Mouse (Mus musculus): ENCODE measurements at regions not wholly inside any gene's neighbourhood (a gene's known extent, or its start where the extent isn't known, plus 50 kb on each side); places are given as distances from the start of the nearest gene placed in this dataset.

DNA sequence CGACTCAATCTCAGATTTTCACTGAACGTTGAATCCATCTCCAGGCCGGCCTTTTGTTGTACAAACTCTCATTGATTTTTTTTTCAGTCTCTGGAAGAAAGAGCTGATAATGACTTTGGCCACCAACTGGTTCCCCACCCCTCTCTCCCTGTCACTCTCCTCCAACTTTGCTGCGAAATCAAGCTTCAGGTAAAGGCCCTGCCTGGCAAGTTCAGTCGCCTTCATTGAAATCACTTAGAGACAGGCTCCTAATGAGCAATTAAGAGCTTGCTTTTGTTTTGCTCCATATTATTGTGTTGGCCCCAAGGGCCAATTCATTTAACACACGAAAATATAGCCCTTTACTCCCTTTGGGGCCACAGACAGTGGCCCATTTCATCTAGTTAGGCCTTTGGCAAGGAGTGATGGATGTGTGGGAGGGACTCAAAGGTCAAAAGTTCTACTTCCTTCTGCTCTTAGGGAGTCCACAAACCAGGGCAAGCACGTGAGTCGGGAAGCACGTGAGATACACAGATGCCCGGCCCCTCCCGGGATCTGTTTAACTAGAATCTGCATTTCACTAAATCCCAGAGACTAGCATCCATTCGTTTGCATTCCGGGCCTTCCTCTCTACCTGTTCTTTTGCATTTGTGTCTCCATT lies 120.0 kb downstream of the Dact1 start:
- no peak for DNase-seq (ENCODE audit: low spot score)

DNA sequence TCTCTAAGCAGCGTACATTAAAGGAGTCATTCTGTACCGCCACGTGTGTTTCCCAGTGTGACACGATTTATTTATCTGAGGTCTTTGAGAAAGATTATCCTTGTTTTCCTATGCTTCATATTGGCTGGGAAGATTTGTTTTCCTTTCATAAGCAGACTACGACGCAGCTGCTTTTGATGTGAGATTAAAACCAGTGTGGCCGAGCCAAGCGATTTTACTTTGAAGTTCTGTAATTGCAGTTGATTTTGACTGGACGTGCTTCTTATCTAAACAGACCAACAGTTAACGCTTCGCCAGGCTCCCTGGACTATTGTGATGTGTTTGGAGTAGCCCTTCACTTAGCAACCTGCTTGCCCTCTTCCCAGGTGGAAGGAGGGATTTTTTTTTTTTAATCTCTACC lies 120.6 kb downstream of the Dact1 start:
- DNase-seq (ENCODE audit: low spot score) = no peak

DNA sequence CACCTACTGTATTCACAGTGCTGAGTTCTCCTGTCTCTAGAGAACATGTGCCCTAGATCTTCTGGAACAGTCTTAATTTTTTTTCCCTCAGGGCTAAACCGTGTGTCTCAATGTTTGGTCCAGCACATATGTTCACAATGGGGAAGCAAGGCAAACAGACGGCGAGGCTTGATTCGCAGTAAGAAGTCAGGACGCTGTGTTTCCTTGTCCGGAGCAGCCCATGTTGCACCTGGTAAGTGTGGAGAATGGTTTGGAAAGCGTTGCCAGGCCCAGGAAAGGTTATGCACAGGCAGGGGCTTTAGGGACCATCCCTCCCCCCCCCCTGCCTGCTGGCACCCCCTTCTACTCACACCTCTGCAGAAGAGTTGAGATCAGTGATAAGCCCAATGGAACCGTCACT lies 121.4 kb downstream of the Dact1 start:
- no peak for DNase-seq (ENCODE audit: low spot score)

DNA sequence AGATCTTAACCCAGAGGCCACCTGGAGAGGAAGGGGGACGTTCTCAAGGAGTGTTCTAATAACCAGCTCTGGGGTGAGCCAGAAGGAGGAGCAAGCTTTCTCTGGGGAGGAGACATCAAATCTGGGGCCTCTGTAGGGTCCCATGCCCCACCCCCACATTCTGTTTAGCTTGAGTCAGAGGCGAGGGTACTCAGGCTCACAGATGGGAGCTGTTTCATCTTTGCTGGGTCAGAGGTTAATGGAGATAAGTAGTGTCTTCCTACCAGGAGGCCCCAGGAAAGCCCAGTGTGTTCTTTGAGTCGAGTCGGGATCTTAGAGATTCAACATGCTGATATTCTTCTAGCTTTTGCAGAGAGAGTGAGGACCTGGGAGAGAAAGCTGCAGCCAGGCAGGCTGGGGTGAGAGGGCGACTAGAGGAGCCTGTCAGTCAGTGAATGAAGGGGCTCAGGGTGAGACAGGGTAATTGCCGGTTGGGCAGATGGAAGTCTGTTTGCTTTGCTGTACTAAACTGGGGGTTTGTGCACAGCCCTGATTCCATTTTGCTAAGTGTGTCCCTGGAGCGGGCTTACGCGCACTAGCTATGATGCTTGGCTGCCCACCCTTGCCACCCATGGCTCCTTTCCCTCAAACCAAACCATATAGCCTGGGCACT lies 124.0 kb downstream of the Dact1 start:
- DNase-seq (ENCODE audit: low spot score) = no peak

DNA sequence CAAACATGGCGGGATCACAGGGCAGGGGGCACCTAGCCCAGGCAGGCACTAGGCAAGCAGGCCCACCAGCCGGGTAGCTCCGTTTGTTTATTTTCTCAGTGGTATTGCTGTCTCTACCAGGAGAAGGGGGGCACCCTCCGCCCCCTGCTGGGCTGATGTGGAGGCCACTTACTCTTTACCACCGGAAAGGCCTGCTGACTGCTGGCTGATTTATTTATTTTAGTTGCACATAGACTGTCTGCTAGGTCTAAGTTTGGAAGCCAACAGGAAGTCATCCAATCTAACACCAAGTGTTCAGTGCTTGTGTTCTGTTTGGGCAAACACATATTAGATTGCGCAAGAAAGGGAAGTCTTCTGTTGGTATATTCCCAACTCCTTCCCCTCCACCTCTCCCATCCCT lies 128.6 kb downstream of the Dact1 start:
- peak; percentile 43 for DNase-seq (ENCODE audit: low spot score)

DNA sequence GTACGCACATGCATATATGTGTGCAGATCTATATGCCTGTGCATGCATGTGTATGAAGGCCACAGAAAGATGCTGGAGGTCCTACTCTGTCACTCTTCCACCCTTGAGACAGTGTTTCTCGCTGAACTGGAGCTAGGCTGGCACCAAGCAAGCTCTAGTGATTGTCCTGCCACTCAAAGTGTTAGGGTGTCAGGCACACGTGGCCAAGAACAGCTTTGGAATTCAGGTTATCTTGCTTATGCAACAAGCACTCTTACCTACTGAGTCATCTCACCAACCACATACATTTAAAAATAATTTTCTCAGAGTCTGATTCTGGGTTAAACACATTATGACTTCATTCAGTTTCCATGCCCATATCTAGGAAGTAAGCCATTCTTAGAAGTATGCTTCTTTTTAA lies 131.2 kb downstream of the Dact1 start:
- peak; percentile 9 for DNase-seq (ENCODE audit: low spot score)

DNA sequence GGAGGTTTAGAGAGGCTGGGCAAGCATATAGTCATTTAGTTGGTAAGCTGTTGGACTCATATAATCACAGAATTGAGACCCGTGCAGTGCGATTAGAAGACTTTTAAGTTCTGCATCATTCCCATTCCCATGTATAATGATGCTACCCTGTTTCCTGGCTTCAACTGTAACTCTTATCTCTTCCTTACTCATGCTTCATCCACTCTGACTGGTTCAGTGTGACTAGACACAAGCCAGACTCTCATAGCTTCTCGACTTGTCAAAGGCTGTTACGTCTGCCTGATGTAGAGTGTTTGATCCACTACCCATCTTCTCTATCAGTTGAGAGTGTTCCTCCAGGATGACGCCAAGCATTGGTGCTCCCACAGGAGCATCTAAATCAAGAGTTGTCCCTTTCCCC lies 131.6 kb downstream of the Dact1 start:
- no peak for DNase-seq (ENCODE audit: low spot score)

DNA sequence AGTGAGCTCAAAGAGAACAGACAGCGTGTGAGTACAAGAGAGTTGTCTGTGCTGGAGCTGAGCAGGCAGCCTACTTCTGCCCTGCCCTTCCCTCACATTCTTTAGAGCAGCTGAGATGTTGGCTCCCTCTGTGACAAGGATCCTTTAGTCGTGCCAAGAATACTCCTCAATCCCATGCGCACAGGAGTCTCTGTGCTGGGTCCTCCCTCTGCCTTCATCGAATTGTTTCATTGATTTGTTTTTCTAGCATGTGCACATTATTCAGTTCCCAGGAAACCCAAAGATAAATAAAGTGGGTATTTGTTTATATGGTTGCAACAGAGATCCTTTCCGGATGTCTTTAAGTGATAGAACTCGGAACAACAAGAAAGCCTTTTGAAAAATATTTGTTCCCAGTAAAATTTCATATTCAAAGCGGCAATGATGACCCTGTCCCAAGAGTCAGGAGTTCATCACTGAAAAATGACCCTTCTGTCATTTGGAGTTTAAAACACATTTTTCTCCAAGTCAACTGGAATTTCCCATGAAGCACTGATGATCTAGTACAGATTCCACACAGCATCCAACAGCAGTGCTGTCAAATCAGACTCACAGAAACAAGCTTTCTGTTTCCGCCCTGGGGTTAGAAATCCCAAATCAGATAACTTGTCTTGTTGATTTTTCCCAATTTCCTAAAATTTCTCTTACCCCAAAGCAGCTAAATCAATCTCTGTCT lies 136.7 kb downstream of the Dact1 start:
- peak; percentile 47 for DNase-seq (ENCODE audit: low spot score)

DNA sequence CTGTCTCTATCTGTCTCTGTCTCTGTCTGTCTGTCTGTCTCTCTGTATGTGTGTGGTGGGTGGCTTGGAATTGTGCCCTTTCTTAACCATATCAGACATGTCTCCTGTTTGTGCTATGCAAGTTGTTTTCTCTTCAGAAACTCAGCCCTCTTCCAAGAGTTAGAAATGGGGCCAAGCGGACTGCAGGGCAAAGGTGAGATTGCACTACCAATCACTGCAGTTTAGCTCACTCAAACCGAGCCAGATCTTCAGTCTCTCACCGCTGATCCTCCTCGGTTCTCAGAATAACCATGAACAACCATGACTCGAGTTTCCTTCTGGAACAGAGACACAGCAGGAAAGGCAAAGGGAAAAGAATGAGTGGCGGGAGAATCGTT lies 137.2 kb downstream of the Dact1 start:
- peak; percentile 11 for DNase-seq (ENCODE audit: low spot score)

DNA sequence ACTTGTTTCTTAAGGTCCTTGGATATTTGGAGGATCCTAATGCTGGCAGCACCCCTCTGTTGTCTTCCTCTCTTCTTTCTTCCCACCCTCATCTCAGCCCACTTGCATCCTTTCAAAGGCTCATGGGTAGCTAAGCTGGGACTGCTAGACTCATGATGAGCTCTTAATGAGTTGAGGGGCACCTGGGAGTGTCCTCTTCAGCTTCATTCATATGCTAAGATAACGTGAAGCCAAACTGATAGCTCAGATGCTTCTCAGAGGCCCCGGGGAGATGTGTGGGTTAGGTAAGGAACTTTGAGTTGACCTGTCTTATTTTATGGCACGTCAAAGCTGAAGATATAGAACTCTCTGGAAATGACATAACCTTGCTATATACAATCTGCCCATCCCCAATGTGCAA lies 139.3 kb downstream of the Dact1 start:
- no peak for DNase-seq (ENCODE audit: low spot score)

DNA sequence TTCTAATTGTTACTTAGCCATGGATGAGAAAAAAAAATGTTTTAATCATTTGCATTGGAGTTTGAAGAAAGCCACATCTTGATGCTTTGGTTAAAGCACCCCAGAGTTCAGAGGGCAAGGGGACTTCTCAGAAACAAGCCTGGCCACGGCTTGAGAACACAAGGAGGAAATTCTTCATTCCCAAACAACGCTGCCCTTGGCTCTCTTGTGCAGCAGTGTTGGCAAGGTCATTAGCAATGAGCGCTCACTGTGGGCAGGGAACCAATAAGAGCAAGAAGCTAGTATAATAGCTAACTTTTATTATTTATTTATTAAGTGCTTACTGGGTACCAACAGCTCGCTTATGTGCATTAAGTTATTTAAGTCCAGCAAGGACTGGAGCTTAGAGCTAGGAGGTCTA lies 140.4 kb downstream of the Dact1 start:
- DNase-seq (ENCODE audit: low spot score) = peak; percentile 15

DNA sequence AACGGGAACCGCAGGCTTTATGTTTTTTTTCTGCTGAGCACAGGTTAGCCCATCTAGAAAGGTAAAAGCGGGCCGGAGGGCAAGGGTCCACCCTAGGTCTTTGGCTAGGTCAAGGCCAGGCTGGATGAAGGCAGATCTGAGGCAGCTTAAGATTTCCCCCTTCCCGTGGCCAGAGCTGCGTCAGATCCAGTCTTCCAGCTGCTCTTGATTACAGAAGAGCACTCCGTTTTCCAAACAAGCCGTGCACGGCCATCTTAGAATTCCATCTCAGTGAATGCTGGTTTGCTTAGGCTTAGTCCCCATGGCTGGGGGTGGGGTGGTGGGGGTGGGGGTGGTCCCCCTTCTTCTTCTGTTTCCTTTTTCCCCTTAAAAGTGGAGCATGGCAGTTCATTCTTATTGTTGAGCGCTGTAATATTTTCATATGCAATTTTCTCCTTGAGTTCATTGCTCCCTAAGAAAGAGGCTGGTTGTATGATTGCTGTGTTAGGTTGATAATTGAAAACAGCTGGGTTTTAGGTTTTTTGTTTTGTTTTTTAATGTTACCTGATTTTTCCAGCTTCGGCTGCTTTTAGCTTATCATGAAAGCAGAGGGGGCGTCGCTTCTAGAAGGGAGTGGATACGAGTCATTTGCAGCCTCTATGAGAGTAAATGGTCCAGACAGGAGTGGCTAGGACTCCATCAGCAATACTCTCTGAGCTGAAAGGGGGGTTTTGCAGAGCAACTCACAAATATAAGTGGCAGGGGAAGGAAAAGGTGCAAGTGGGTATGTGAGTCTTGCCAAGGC lies 141.2 kb downstream of the Dact1 start:
- DNase-seq (ENCODE audit: low spot score) = no peak

DNA sequence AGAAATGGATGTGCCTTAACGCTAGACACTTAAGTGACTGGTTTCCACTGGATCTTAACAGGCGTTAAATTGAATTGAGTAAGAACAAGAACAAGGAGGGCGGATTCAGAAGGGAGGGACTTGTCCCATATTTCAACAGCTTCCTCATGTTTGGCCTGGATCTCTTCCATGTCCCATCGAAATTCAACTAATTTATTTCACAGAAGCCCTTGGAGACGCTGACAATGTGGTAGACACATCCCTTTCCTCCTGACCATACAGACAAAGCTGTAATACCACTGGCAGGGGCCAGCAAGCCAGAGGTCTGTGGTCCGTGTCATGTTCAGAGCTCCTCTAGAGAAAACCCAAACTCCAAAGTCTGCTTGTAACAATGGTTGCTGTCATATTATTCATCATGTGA lies 147.2 kb downstream of the Dact1 start:
- DNase-seq (ENCODE audit: low spot score) = no peak

DNA sequence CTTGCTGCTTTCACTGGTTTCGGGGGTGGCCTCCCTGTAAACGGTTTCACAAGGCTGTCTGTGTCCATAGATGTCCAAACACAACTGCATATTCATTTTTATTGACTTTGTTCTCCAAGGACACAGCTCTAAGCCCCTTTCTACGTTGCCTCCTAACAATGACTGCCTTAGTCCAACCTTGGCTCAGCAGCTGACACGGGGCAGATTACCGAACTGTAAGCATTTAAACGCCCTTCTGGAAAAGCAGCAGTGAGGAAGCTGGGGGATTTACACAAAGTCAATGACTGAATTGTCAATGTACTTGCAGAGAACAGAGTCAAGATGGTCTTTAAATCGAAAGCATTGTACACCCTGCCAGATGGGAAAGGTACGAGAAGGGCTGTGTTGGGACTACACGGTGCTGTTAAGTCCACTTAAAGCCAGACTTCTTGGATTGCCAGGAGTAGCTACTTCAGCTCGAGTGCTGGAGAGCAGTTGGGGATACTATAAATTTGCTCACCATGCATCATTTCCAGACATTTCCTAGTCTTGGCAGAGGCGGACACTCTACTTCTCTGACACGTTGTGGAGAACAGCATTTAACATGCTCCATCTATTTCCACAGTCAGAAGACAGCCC lies 149.0 kb downstream of the Dact1 start:
- no peak for DNase-seq (ENCODE audit: low spot score)

DNA sequence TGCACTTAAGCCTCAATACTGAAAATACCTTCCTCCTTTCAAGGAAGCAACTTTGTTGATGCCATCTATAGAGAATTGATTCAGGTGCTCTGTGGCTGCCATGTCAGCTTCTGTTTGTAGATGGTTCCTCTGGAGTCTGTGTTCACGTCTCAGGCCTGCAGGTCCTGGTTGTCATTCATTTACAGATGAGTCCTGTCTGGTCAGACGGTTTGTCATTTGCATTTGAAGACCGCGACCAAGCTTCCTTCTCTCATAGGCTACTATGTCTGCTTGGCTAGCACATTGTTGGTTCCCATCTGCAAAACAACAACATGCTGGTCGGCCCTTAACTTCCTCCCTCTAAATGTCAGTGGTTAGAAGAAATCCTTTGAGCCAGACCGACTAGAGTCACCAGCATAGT lies 151.0 kb downstream of the Dact1 start:
- no peak for DNase-seq (ENCODE audit: low spot score)

DNA sequence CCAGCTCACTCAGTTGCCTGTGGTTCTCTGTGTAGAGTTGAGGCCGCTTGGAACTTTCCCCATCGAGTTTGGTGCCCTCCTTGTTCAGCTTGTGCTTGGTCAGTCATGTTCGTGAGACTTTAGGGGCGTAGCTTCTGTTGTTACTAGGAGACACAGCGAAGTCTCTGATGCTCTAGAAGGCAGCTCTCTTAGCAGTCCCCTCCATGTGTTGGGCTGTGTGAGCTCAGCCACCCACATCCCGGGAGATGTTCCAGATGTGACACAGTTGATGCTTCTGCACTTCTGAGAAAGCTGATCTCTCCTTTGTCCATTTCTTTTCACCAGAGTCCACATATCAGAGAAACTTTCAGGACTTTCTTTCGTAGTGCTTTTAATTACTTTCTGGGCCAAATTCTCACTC lies 158.1 kb downstream of the Dact1 start:
- no peak for DNase-seq (ENCODE audit: low spot score)

DNA sequence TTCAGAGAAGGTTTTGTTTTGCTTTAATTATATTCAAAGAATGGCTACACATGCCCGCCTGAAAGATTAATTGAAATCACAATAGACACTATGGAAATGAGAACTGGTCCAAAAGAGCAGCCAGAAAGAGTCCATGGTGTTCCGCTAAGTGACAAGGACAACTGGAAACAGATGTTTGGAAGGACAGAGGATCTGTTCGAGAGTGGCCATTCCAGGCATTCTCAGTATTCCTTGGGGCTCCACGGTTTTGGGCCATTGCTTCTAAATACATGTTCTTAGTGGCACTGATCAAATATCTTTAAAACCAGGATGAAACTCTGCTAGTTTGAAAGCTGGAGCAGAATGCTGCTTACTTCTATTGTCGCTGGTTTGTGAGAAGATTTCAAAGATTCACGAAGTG lies 158.6 kb downstream of the Dact1 start:
- DNase-seq (ENCODE audit: low spot score) = no peak

DNA sequence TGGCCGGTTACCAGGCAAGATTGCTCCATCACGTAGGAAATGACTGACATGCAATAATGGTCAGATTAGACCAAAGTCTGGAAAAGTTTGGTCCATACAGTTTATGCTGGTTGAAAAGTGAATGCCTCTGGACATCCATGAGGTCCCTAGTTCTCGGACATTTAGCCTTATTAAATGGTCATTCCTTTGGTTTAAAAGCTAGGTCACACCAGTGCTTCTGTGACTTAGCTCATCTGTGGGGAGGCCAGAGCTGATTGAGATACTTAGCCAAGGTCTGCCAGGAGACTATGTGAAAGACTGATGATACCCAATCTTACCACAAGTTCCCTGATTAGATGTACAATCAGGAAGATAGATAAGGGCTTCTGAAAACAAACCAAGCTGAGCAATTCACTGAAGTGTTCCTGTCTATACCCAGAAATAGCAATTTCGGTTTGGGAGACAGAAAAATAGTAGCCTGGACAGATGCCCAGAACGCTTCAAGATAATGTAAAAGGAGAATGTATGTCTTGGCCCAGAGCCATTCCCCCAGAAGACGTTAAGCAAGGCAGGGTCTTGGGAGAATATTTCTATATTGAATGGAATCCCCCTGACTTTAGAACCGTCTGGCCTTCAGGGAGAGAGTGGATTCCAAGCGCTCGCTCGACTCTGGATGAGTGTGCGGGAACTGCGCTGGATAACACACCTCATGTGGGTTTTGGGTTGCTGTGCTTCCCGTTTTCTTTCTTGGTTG lies 161.5 kb downstream of the Dact1 start:
- no peak for DNase-seq (ENCODE audit: low spot score)

DNA sequence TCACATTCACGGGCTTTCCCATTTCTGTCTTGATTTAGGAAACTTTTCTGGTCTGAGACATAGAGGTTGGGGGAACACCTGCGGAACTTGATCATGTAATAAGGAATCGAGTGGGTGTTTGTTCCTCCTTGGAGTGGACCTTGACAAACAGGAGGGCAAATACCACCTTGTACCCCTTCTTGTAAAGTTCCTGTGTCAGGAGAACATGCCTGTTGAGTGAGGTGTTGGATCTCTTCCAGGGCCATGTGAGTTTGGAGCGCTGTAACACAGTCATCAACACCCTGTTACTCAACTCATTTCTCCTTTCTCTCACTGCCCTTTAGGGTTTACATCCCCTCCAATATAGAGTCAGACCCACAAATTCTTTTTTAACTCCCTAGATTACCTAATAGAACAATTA lies 162.0 kb downstream of the Dact1 start:
- no peak for DNase-seq (ENCODE audit: low spot score)

DNA sequence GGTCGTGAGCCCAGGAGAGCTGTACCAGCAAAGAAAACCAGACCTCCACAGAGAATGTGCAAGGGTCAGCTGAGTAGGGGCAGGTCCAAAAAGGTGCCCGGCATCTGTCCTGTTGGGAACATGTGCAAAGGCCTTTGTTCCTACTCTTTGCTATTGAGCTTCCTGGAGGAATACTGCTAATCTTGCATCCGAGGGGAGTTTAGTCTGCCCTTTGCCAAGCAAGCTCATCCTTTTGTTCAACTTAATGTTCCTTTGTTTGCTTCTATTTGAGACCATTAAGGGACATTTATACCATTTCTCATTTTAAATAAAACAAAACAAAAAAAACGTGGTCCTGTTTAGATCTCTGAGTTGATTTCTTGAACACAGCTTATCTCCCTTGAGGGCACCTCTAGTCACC lies 166.6 kb downstream of the Dact1 start:
- DNase-seq (ENCODE audit: low spot score) = no peak

DNA sequence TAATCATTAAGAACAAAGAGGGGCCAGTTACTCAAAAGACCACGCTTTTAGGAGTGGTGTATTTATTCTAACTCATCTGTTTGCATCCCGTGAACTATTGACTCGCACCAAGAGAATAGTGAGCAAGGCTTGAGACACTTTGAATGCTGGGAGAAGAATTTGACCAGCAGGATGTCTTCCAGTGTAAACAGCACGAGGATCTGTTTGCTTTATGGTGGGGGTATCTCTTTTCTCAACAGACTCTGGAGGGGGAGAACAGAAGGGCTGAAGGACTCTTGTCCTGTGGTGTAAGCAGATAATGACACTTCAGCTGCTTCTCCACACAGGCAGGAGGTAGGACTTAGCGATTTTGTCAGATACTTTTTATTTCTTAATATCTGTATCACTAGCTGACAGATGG lies 168.0 kb downstream of the Dact1 start:
- no peak for DNase-seq (ENCODE audit: low spot score)

DNA sequence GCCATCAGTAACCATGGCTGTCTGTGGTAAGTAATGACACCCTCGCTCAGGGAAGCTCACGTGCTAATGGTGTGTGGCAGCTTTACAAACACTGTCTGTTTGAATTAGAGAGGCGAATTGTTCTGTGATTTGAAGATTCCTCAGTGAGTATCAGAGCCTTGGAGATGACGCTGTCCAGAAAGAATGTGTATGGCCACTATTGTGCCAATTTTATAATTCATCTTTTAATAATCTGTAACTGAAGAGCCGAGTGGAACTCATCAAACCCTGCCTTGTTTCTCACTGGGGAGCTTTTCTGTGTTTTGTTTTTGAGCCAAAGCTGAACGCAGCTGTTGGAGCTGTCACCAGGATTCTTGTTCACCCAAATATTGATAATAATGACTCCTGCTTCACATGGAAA lies 171.7 kb downstream of the Dact1 start:
- peak; percentile 12 for DNase-seq (ENCODE audit: low spot score)

Data from lung, postnatal 25 days (tissue).